Mouse (Mus musculus): Measurements from ENCODE around the gene Tedc1. TPM values are rescaled to one million over a fixed set of nuclear protein-coding genes. Genes with fewer than 3 reads are reported as not detected.
A peak's percentile ranks its signal among the peaks of the same experiment; 100 is the strongest.

Gene Tedc1
- polyA plus RNA-seq (2015; fragmentation: Nextera tagmentation; extraction: Ambion mirVana), result 12.0 and 12.9 TPM in 2 replicates

- under 1% methylated on average over 46 of the region's 46 CpGs for WGBS (ENCODE audit: insufficient replicate concordance)
- peaks cover 26% of the 10 kb centered on the region for H3K27me3 ChIP-seq
- H3K9ac ChIP-seq, result peak within 1 kb of the TSS; percentile 87
- peak within 1 kb of the TSS; percentile 76 for H3K27ac ChIP-seq
- DNase-seq (peak; percentile 98), ATAC-seq (ENCODE audit: low read depth) (peak; percentile 96)
- peak within 1 kb of the TSS; percentile 97 for H3K4me2 ChIP-seq
- H3K9me3 ChIP-seq (replicated peaks), result no peaks in the 10 kb centered on the region
- peak within 1 kb of the TSS; percentile 87 for H3K4me3 ChIP-seq (replicated peaks)
- H3K4me1 ChIP-seq (replicated peaks), result peaks cover 55% of the 10 kb centered on the region
- H3K36me3 ChIP-seq, result peaks cover 10% of the 10 kb centered on the region
Measured at GRCm38 (mm10) chr12:113155887-113156539, at the start of gene Tedc1. Tedc1 (plus strand) TSS chr12:113156421.

GRCm38 (mm10) chr12:113107431-113108124 lies 48.6 kb upstream of the Tedc1 start:
- WGBS (ENCODE audit: insufficient replicate concordance), result 14% methylated on average over 4 of the region's 4 CpGs
- H3K4me1 ChIP-seq (replicated peaks), result peaks cover 92% of the 10 kb centered on the region
- peak overlapping the region; percentile 12; the same call in 1 of the 2 replicates for H3K4me3 ChIP-seq (replicated peaks)
- H3K9me3 ChIP-seq (replicated peaks), result no peaks in the 10 kb centered on the region
- peak; percentile 95 for ATAC-seq (ENCODE audit: low read depth)
- H3K9ac ChIP-seq, result peak overlapping the region; percentile 65
- DNase-seq, result peak; percentile 73
- H3K27ac ChIP-seq, result peak overlapping the region; percentile 91
- H3K27me3 ChIP-seq, result no peaks in the 10 kb centered on the region
- peak overlapping the region; percentile 46 for H3K4me2 ChIP-seq
- peaks cover 29% of the 10 kb centered on the region for H3K36me3 ChIP-seq

DNA sequence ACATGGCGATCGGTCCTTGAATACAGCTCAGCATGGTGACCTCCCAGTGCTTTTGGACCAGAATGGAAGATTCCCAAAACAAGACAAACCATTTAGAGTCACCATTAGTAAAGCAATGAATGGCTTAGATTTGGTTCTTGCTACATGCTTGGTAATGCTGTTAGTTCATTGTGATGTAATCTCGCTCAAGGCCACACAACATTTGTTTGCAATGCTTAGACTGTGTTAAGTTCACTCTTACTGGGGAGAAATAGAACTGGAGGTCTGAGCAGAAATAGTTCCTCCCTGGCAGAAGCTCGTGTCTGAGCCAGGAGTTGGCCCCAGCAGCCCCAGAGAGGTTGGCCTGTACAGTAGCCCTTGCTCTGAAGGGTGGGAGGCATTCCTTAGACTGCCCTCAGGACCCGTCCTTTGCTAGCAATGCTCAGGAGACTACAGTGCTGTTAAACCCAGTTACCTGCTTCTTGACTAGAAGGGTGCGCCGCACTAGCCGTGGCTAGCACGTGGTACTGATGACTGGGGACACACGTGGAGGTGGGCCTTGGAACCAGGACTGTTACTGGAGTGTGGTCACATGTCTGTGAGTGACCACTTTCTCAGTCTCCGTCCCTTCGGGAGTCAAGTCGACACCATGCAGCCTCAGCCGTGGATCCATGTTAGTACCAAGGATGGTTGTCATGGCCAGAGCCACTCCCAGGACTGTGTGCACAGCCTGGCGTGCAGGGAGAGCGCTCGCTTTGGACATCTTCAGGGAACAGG lies 47.5 kb upstream of the Tedc1 start:
- Histone ChIP-seq H3K4me3 (replicated peaks) (no peak overlapping the region), H3K9me3 (replicated peaks) (no peaks in the 10 kb centered on the region), H3K27ac (peak overlapping the region; percentile 91), H3K4me2 (no peak overlapping the region; the same call in 1 of the 2 replicates), H3K36me3 (peaks cover 33% of the 10 kb centered on the region), H3K4me1 (replicated peaks) (peaks cover 90% of the 10 kb centered on the region), H3K9ac (peak overlapping the region; percentile 14; the same call in 1 of the 2 replicates), H3K27me3 (no peaks in the 10 kb centered on the region)
- WGBS (ENCODE audit: insufficient replicate concordance), result 88% methylated on average over 17 of the region's 17 CpGs
- DNase-seq (no peak), ATAC-seq (ENCODE audit: low read depth) (no peak)

GRCm38 (mm10) chr12:113109801-113110200 lies 46.4 kb upstream of the Tedc1 start:
- H3K9ac ChIP-seq, result no peak overlapping the region
- H3K27me3 ChIP-seq, result no peaks in the 10 kb centered on the region
- no peak overlapping the region for H3K4me3 ChIP-seq (replicated peaks)
- DNase-seq (no peak), ATAC-seq (ENCODE audit: low read depth) (no peak)
- peak overlapping the region; percentile 91; the same call in 1 of the 2 replicates for H3K27ac ChIP-seq
- peaks cover 79% of the 10 kb centered on the region for H3K4me1 ChIP-seq (replicated peaks)
- H3K9me3 ChIP-seq (replicated peaks), result no peaks in the 10 kb centered on the region
- no peak overlapping the region for H3K4me2 ChIP-seq
- H3K36me3 ChIP-seq, result peaks cover 44% of the 10 kb centered on the region
- WGBS (ENCODE audit: insufficient replicate concordance), result 81% methylated on average over 10 of the region's 10 CpGs

DNA sequence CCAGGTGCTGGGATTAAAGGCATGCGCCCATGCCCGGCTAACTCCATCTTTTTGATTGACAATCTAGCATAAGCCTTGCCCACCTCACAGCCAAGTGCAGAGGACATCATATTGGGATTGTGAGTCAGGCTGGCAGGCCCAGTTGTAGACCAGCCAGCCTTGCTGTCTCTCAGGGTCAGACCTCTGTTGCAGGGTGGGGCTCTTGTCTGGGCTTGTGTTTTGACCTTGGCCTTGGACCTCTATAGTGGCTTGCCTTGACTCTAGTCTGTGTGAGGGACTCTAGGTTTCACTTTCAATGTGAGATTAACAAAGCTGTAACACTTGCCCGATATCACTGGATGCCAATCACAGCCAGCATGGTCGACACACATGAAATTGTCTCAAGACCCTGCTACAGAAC lies 42.1 kb upstream of the Tedc1 start:
- no peak for DNase-seq
- Histone ChIP-seq H3K9ac (no peak overlapping the region), H3K27me3 (no peaks in the 10 kb centered on the region), H3K36me3 (peaks cover 71% of the 10 kb centered on the region), H3K9me3 (replicated peaks) (no peaks in the 10 kb centered on the region), H3K27ac (no peak overlapping the region), H3K4me2 (no peak overlapping the region), H3K4me1 (replicated peaks) (peaks cover 42% of the 10 kb centered on the region), H3K4me3 (replicated peaks) (no peak overlapping the region)
- 84% methylated on average over 4 of the region's 4 CpGs for WGBS (ENCODE audit: insufficient replicate concordance)
- no peak for ATAC-seq (ENCODE audit: low read depth)

- H3K27ac ChIP-seq, result no peak overlapping the region
- H3K4me1 ChIP-seq (replicated peaks), result peaks cover 34% of the 10 kb centered on the region
- ATAC-seq (ENCODE audit: low read depth) (no peak), DNase-seq (no peak)
- no peak overlapping the region for H3K4me2 ChIP-seq
- peaks cover 75% of the 10 kb centered on the region for H3K36me3 ChIP-seq
- no peak overlapping the region for H3K9ac ChIP-seq
- WGBS (ENCODE audit: insufficient replicate concordance), result 78% methylated on average over 16 of the region's 16 CpGs
- no peaks in the 10 kb centered on the region for H3K27me3 ChIP-seq
- H3K4me3 ChIP-seq (replicated peaks), result no peak overlapping the region
- H3K9me3 ChIP-seq (replicated peaks), result no peaks in the 10 kb centered on the region
Measured at GRCm38 (mm10) chr12:113114856-113115538, 41.2 kb upstream of the Tedc1 start.

GRCm38 (mm10) chr12:113119516-113120410 lies 36.5 kb upstream of the Tedc1 start:
- 0 out of 2 replicates have a peak, but pooled peaks cover 8% of the 10 kb centered on the region for H3K4me1 ChIP-seq (replicated peaks)
- WGBS (ENCODE audit: insufficient replicate concordance), result 86% methylated on average over 20 of the region's 20 CpGs
- peak; percentile 65 for DNase-seq
- no peak overlapping the region for H3K4me3 ChIP-seq (replicated peaks)
- no peaks in the 10 kb centered on the region for H3K27me3 ChIP-seq
- H3K4me2 ChIP-seq, result no peak overlapping the region
- peak; percentile 41 for ATAC-seq (ENCODE audit: low read depth)
- H3K9me3 ChIP-seq (replicated peaks), result no peaks in the 10 kb centered on the region
- peaks cover 88% of the 10 kb centered on the region for H3K36me3 ChIP-seq
- H3K27ac ChIP-seq, result no peak overlapping the region
- H3K9ac ChIP-seq, result no peak overlapping the region

GRCm38 (mm10) chr12:113124726-113125125 lies 31.5 kb upstream of the Tedc1 start:
- Histone ChIP-seq H3K27ac (peak overlapping the region; percentile 47), H3K9ac (no peak overlapping the region), H3K27me3 (no peaks in the 10 kb centered on the region), H3K4me2 (no peak overlapping the region), H3K36me3 (peaks cover 99% of the 10 kb centered on the region), H3K9me3 (replicated peaks) (no peaks in the 10 kb centered on the region), H3K4me3 (replicated peaks) (no peak overlapping the region), H3K4me1 (replicated peaks) (0 out of 2 replicates have a peak, but pooled peaks cover 6% of the 10 kb centered on the region)
- DNase-seq (no peak), ATAC-seq (ENCODE audit: low read depth) (0 out of 2 replicates have a peak, but pooled peaks have one; percentile 20)
- WGBS (ENCODE audit: insufficient replicate concordance), result 74% methylated on average over 6 of the region's 6 CpGs

- Histone ChIP-seq H3K36me3 (peaks cover 100% of the 10 kb centered on the region), H3K9ac (no peak overlapping the region), H3K27me3 (no peaks in the 10 kb centered on the region), H3K4me2 (no peak overlapping the region), H3K27ac (no peak overlapping the region), H3K4me1 (replicated peaks) (peaks cover 7% of the 10 kb centered on the region; the same call in 1 of the 2 replicates), H3K4me3 (replicated peaks) (no peak overlapping the region), H3K9me3 (replicated peaks) (no peaks in the 10 kb centered on the region)
- DNase-seq (no peak), ATAC-seq (ENCODE audit: low read depth) (no peak)
- WGBS (ENCODE audit: insufficient replicate concordance), result 90% methylated on average over 8 of the region's 8 CpGs
Measured at GRCm38 (mm10) chr12:113130732-113131131, 25.5 kb upstream of the Tedc1 start.

- no peak overlapping the region for H3K9ac ChIP-seq
- no peak overlapping the region for H3K27ac ChIP-seq
- WGBS (ENCODE audit: insufficient replicate concordance), result 92% methylated on average over 14 of the region's 14 CpGs
Measured at GRCm38 (mm10) chr12:113131601-113132000, 24.6 kb upstream of the Tedc1 start.

More at GRCm38 (mm10) chr12:113131601-113132000, 24.6 kb upstream of the Tedc1 start:
- no peak overlapping the region for H3K4me2 ChIP-seq
- ATAC-seq (ENCODE audit: low read depth), result no peak
- H3K4me3 ChIP-seq (replicated peaks), result no peak overlapping the region
- no peak for DNase-seq
- H3K27me3 ChIP-seq, result no peaks in the 10 kb centered on the region
- peaks cover 7% of the 10 kb centered on the region; the same call in 1 of the 2 replicates for H3K4me1 ChIP-seq (replicated peaks)
- peaks cover 100% of the 10 kb centered on the region for H3K36me3 ChIP-seq
- no peaks in the 10 kb centered on the region for H3K9me3 ChIP-seq (replicated peaks)
